Mouse (Mus musculus) lung, adult 2 months (tissue): ENCODE measurements at regions not wholly inside any gene's neighbourhood (a gene's known extent, or its start where the extent isn't known, plus 50 kb on each side); places are given as distances from the start of the nearest gene placed in this dataset.

Experiments used
- CTCF ChIP-seq: fragments of 200-500 bp; IDR thresholded peaks from 2 replicates; pipeline ENCODE4 v1.5.1; 2011; ENCODE audit warnings: mild to moderate bottlenecking, low read length, control low read depth; ENCODE audit not compliant: insufficient read depth
- POLR2A ChIP-seq: fragments of 200-500 bp; IDR thresholded peaks from 2 replicates; pipeline ENCODE4 v1.6.1; 2011; ENCODE audit warnings: low read depth, mild to moderate bottlenecking, control low read depth, low read length, borderline replicate concordance; ENCODE audit errors: extremely low read depth

- no peak for TF ChIP-seq CTCF
- no peak for TF ChIP-seq POLR2A
Observed at GRCm38 (mm10) chr3:101162536-101163159, 52.6 kb upstream of the Ptgfrn start.
